Mouse (Mus musculus) midbrain, embryonic 14.5 days (tissue): ENCODE results near the gene Art5. TPM values are rescaled to one million over a fixed set of nuclear protein-coding genes. Genes with fewer than 3 reads are reported as not detected.

Source experiments
- ATAC-seq: fragments of 200-750 bp; cut with Nextera tagmentation; 2 replicates; pipeline ENCODE4 v1.8.0; 2017; ENCODE audit warnings: moderate number of reproducible peaks, moderate library complexity; ENCODE audit not compliant: low FRiP score, low TSS enrichment
- DNase-seq: peaks from one replicate; pipeline ENCODE4 v3.0.0-alpha.2; 2015
- H3K27ac ChIP-seq: fragments of 300-500 bp; sonication (generic); replicated peaks from 2 replicates; pipeline ENCODE4 v1.5.1; 2014; ENCODE audit warnings: mild to moderate bottlenecking, low read depth, low read length, moderate library complexity
- H3K27me3 ChIP-seq: fragments of 300-500 bp; sonication (generic); 2 replicates; pipeline ENCODE4 v1.6.1; 2014; ENCODE audit warnings: low read length, control low read depth, mixed read lengths; ENCODE audit not compliant: control insufficient read depth, insufficient read depth
- H3K36me3 ChIP-seq: fragments of 300-500 bp; sonication (generic); 2 replicates; pipeline ENCODE4 v1.6.1; 2014; ENCODE audit warnings: low read length, control low read depth; ENCODE audit not compliant: control insufficient read depth, insufficient read depth
- H3K4me1 ChIP-seq: fragments of 300-500 bp; sonication (generic); 2 replicates; pipeline ENCODE4 v1.6.1; 2014; ENCODE audit warnings: mild to moderate bottlenecking, antibody characterized with exemption, low read length, control low read depth; ENCODE audit not compliant: control insufficient read depth, insufficient read depth
- H3K4me2 ChIP-seq: fragments of 300-500 bp; sonication (generic); 2 replicates; pipeline ENCODE4 v1.6.1; 2014; ENCODE audit warnings: mild to moderate bottlenecking, low read length, moderate library complexity
- H3K4me3 ChIP-seq: fragments of 300-500 bp; sonication (generic); replicated peaks from 2 replicates; pipeline ENCODE4 v1.5.1; 2014; ENCODE audit warnings: low read depth, low read length
- H3K9ac ChIP-seq: fragments of 300-500 bp; sonication (generic); replicated peaks from 2 replicates; pipeline ENCODE4 v1.6.1; 2014; ENCODE audit warnings: mild to moderate bottlenecking, low read length, moderate library complexity
- H3K9me3 ChIP-seq: fragments of 300-500 bp; sonication (generic); 2 replicates; pipeline ENCODE4 v1.6.1; 2016; ENCODE audit warnings: low read length, control low read depth, mixed read lengths; ENCODE audit not compliant: control insufficient read depth
- WGBS: fragments of 180-500 bp; shearing (Covaris S2); extraction: QIAGEN DNeasy Blood & Tissue Kit; methylation state at CpG from one replicate; pipeline ENCODE4 v1.1.7; 2014; 5-methylcytosine and 5-hydroxymethylcytosine counted together
- polyA plus RNA-seq: library from polyadenylated mRNA; unstranded; fragments of >200 nt; fragmentation: Nextera tagmentation; extraction: Ambion mirVana; gene quantifications from 2 replicates; pipeline ENCODE4 v1.2.1, GENCODE M21; 2014

The Art5 gene
- 0.19 and 0.24 TPM in 2 replicates for polyA plus RNA-seq

DNA sequence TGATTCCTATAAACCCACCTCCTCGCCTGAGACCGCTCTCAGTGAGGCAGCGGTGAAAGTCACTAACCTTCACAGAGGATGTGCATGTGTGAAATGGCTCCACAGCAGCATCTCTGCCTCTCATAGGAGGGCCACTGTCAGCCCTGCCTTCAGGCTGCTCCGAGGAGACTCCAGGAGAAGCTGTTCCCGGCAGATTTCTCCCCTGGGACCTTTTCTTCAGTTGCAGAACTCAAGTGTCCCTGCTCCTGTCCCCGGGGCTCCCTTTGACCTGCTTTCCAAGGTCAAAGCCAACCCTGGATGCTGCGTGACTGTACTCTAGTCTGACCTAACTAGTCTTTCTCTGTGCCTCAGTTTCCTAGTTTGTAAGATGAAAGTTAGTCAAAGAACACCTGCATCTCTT is at the start of gene Art5:
TSS of gene Art5 (minus strand) at position 319 of the 400 bp plus-strand sequence.
- H3K27ac ChIP-seq, result no peak within 1 kb of the TSS
- no peaks in the 10 kb centered on the region for H3K27me3 ChIP-seq
- WGBS, result 78% methylated on average over 7 of the region's 7 CpGs
- no peaks in the 10 kb centered on the region for H3K9me3 ChIP-seq
- H3K9ac ChIP-seq, result no peak within 1 kb of the TSS
- no peaks in the 10 kb centered on the region for H3K36me3 ChIP-seq
- no peak for ATAC-seq
- H3K4me2 ChIP-seq, result no peak within 1 kb of the TSS
- no peak for DNase-seq
- no peaks in the 10 kb centered on the region for H3K4me1 ChIP-seq
- H3K4me3 ChIP-seq, result no peak within 1 kb of the TSS

DNA sequence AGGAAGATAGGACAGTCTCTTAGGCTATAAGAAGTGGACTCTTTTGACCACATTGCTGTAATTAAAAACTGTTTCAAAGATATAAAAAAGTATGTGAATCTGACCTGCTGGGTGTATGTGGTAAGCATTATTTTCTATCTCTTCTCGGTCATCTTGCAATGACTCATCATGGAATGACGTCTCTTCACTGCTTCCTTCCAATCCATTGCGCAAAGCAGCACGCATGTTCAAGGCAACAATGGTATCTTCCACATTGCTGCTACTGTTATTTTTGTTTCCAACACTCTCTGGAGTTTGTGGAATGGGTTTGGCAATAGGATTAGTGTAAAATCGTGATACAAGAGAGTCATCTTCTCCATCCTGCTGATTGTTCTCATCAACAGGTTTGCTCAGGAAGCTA is 44.4 kb upstream of the Art5 start:
- Histone ChIP-seq H3K36me3 (peaks cover 80% of the 10 kb centered on the region), H3K9me3 (no peaks in the 10 kb centered on the region), H3K4me1 (no peaks in the 10 kb centered on the region), H3K27ac (no peak overlapping the region), H3K4me2 (no peak overlapping the region), H3K9ac (no peak overlapping the region), H3K4me3 (no peak overlapping the region), H3K27me3 (no peaks in the 10 kb centered on the region)
- no peak for DNase-seq
- no peak for ATAC-seq
- 96% methylated on average over 5 of the region's 5 CpGs for WGBS

DNA sequence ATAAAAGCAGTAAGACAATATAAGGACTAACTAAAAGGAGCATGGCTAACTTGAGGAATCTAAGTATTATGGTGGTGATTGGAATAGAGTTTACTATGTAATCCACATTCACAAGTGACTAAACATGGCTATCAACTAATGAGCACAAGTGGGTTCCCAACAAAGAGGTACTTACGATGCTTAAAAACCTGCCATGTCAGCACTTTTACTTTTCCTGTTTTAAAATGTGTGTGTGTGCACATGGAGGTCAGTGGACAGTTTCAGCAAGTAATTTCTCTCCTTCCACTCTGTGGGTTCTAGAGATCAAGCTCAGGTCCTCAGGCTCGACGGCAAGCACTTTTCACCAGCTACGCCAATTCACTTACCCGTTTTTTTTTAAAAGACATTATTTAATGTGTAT is 28.6 kb upstream of the Art5 start:
- Histone ChIP-seq H3K9ac (no peak overlapping the region), H3K4me3 (no peak overlapping the region), H3K36me3 (peaks cover 79% of the 10 kb centered on the region), H3K4me2 (no peak overlapping the region), H3K27me3 (no peaks in the 10 kb centered on the region), H3K27ac (no peak overlapping the region), H3K4me1 (no peaks in the 10 kb centered on the region), H3K9me3 (no peaks in the 10 kb centered on the region)
- DNase-seq, result no peak
- ATAC-seq, result no peak
- WGBS, result 97% methylated on average over 5 of the region's 5 CpGs

GRCm38 (mm10) chr7:102137464-102137863 is 28.2 kb upstream of the Art5 start:
- Histone ChIP-seq H3K27ac (no peak overlapping the region), H3K9ac (no peak overlapping the region), H3K9me3 (no peaks in the 10 kb centered on the region), H3K4me3 (no peak overlapping the region), H3K36me3 (peaks cover 80% of the 10 kb centered on the region), H3K4me2 (no peak overlapping the region), H3K27me3 (no peaks in the 10 kb centered on the region), H3K4me1 (no peaks in the 10 kb centered on the region)
- 84% methylated on average over 1 of the region's 1 CpGs for WGBS
- DNase-seq, result peak; percentile 56
- ATAC-seq, result no peak

DNA sequence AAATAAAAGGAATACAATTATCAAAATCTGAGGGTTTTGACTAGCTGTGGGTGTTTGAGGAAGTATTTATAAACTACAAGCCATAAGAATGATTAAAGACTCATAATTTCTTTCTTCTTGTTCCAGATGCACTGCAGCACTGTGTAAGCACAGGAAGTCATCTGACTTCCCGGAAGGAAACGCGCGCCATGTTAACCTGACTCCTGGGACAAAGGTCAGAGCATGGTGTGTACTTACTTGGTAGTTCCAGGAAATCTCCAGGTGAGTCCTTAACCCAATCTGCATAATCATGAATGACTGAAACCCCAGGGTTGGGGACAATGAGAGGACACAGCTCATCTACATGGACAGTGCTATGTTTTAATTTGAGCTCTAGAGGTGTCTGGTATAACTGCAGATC is 23.1 kb upstream of the Art5 start:
- Histone ChIP-seq H3K36me3 (peaks cover 87% of the 10 kb centered on the region), H3K4me2 (no peak overlapping the region), H3K4me1 (no peaks in the 10 kb centered on the region), H3K9me3 (no peaks in the 10 kb centered on the region), H3K4me3 (no peak overlapping the region), H3K27me3 (no peaks in the 10 kb centered on the region), H3K27ac (no peak overlapping the region), H3K9ac (no peak overlapping the region)
- WGBS, result 95% methylated on average over 4 of the region's 4 CpGs
- no peak for DNase-seq
- ATAC-seq, result no peak

DNA sequence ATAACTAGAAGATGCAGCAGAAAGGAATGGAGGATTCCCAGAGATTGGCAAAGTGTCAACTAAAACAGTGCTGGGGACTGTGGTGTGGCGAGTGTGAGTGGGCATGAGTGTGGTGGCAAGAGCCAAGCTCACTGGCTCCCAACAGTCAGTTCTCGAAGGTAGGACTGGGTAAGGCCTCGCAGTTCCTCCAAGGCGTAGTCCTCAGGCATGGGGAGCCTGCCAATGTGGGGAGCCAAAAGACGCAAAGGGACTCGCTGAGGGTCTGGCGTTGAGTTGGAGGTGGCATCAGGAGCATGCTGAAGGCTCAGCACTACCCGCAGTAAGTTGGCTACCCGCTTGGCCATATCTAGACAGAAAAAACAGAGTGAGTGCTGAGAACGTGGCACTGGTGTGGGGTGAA is 11.0 kb upstream of the Art5 start:
- Histone ChIP-seq H3K27ac (no peak overlapping the region), H3K9ac (no peak overlapping the region), H3K9me3 (no peaks in the 10 kb centered on the region), H3K36me3 (peaks cover 69% of the 10 kb centered on the region), H3K27me3 (no peaks in the 10 kb centered on the region), H3K4me2 (no peak overlapping the region), H3K4me3 (no peak overlapping the region), H3K4me1 (no peaks in the 10 kb centered on the region)
- DNase-seq, result no peak
- no peak for ATAC-seq
- WGBS, result 97% methylated on average over 10 of the region's 10 CpGs

GRCm38 (mm10) chr7:102117382-102117781 is 8.1 kb upstream of the Art5 start:
- Histone ChIP-seq H3K9me3 (no peaks in the 10 kb centered on the region), H3K4me1 (no peaks in the 10 kb centered on the region), H3K4me2 (no peak overlapping the region), H3K9ac (no peak overlapping the region), H3K4me3 (no peak overlapping the region), H3K27ac (no peak overlapping the region), H3K27me3 (no peaks in the 10 kb centered on the region), H3K36me3 (peaks cover 39% of the 10 kb centered on the region)
- 82% methylated on average over 6 of the region's 6 CpGs for WGBS
- ATAC-seq, result no peak
- no peak for DNase-seq

DNA sequence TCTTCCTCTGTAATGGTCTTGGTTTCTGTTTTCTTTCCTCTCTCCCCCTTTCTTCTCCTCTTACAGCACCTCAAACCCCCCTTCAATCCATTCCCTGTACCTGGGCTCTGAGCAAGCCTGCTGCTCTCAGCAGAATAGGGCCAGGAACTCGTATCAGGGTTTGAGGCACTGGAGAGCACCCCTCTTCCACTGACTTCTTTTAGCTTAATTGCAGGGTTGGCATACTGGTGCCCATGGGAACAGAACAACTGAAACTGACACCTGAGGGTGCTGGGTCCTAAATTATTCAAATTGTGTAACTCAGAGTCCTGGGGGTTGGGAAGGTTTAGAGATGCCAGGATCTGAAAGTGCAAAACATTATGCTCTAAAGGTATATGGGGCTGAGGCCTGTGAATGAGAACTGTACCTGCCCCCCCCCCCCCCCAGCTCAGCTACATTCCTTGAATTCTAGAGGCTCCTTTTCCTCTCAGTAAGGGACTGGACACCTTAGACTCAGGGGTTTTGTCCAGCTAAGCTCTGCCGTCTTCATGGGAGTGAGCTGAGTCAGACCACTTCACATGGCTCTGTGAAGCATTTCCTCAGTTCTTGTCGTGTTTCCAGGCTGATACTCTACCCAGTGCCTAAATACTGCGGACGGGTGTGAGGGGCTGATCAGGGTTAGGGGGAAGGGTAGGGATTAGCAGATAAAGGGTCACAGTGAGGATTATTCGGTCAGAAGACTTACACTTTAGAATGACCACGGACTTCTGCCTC is 7.5 kb upstream of the Art5 start, which contains the start of gene Chrna10:
TSS of gene Chrna10 (minus strand) at position 250 of the 753 bp plus-strand sequence.
- ATAC-seq, result no peak
- no peak within 1 kb of the TSS for H3K9ac ChIP-seq
- H3K36me3 ChIP-seq, result peaks cover 34% of the 10 kb centered on the region
- H3K4me1 ChIP-seq, result no peaks in the 10 kb centered on the region
- no peaks in the 10 kb centered on the region for H3K27me3 ChIP-seq
- H3K27ac ChIP-seq, result no peak within 1 kb of the TSS
- no peak for DNase-seq
- H3K4me3 ChIP-seq, result no peak within 1 kb of the TSS
- H3K4me2 ChIP-seq, result no peak within 1 kb of the TSS
- no peaks in the 10 kb centered on the region for H3K9me3 ChIP-seq
- WGBS, result 31% methylated on average over 7 of the region's 7 CpGs

- Histone ChIP-seq H3K4me3 (no peak overlapping the region), H3K9ac (no peak overlapping the region), H3K4me1 (no peaks in the 10 kb centered on the region), H3K27me3 (no peaks in the 10 kb centered on the region), H3K4me2 (no peak overlapping the region), H3K27ac (no peak overlapping the region), H3K9me3 (no peaks in the 10 kb centered on the region), H3K36me3 (no peaks in the 10 kb centered on the region)
- no peak for ATAC-seq
- no peak for DNase-seq
- 83% methylated on average over 45 of the region's 45 CpGs for WGBS
These were observed 4.0 kb upstream of the Art5 start for GRCm38 (mm10) chr7:102113151-102113729.
